Mouse (Mus musculus) urinary bladder, postnatal 4 days (tissue): Measurements from ENCODE around the gene Smad3.

ENCODE experiments used
- DNase-seq, 2 experiments: peaks; one replicate each; pipeline ENCODE4 v3.0.0; 2021 to 2022; ENCODE audit warnings: low spot score in 2 of 2

The Smad3 gene

GRCm38 (mm10) chr9:63699145-63699544 lies 58.6 kb downstream of the Smad3 start:
- no peak for DNase-seq

- DNase-seq, result no peak
Measured at GRCm38 (mm10) chr9:63698320-63699045, 59.3 kb downstream of the Smad3 start.

DNA sequence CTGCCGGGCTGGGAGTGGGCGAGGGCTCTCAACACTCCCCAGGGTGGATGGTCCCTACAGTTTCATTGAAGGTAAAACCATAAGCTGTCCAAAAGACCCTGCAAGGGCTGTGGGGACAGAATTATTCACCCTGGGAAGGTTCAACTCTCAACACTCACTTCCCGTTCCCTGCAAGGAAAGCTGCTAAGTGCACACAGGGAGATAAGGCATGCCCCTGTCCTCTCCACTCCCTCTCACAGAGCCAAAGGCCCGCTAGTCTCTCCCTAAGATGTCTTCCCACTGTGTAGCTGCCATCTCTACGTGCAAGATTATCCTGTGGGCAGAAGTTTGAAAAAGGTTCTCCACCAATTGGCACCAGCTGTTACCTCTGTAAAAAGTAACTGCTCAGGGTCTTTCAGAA lies 60.2 kb downstream of the Smad3 start:
- no peak for DNase-seq

DNA sequence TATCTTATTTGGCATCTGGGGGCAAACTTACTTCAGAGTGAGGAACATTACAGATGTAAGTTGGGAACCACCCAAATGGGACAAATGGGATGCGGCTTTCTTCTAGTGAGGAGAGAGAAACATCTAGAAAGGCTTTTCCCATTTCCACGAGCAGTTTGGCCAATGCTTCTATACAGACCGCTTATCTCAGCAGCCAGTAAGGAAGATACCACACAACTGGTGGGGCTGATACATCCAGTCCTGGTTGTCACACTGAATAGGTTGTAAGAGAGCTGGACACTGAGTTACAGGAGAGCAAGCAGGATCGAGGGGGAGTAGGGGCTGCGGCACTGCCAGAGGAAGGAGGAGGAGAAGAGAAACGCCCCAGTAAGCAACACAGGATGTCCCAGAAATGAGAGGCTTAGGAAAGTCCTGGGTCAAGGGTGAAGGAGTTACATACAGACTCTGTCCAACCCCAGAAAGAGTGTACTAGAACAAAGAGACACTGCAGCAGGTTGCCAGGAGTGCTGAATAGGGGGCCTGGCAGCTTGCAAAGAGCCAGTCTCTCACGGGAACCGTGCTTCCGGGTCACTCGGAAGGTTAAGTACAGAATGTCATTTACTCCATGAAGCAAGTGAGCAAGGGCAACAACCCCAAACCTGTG lies 61.2 kb downstream of the Smad3 start:
- no peak for DNase-seq

GRCm38 (mm10) chr9:63691960-63692359 lies 65.8 kb downstream of the Smad3 start:
- DNase-seq, result no peak

DNA sequence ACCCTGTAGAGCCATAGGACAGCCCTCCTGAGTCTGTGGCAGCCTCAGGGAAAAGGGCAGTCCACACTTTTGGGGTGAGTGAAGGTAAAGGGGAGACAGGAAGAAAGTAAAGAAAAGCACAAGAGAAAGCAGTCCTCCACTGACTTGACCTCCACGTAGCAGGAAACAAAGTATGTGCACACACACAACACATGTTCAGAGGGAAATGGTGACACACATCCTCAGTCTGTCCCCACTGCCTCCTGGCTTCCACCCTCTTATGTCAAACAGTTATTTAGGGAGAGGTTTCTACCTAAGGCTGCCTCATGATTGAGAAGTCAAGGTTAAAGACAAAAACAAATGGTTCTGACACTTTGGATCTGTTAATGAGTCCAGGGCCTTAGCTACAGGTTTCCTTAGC lies 67.3 kb downstream of the Smad3 start:
- DNase-seq, result no peak

GRCm38 (mm10) chr9:63687413-63688015 lies 70.3 kb downstream of the Smad3 start:
- DNase-seq, result no peak

DNA sequence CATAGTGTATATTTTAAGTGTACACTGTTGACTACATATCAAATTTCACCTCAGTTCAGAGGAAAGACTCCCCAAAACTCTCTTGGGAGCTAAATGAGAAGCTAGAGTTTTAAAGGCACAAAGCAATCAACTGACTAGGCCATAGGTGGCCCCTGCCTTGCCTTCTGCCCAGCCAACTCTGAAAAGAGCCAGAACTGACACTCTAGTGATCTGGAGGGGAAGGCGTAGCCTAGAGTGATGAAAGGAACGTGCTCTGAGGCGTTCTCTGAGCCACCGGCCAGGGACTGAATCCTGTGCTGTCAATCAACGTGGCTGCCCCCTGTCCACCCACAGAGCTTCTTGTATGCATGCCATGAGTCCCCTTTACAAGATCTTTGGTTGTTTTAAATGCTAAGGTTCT lies 72.4 kb downstream of the Smad3 start:
- no peak for DNase-seq

DNA sequence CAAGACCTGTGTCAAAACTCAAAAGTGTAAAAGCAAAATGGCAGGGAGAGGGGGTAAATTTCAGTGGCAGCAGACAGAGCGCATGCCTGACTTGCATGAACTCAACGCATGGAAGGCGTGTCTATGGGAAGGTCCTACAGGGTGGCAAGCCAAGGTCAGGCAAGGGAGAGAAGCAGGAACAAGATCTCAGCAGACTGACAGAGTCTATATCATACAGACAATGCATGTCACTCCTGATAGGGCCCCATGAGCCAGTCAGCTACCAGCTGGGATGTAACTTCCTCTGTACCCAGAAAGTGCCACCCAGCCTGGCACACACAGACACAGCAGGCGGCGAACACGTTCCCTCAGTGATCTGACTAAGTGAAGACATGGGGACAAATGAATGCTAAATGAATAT lies 73.5 kb downstream of the Smad3 start:
- DNase-seq, result no peak

DNA sequence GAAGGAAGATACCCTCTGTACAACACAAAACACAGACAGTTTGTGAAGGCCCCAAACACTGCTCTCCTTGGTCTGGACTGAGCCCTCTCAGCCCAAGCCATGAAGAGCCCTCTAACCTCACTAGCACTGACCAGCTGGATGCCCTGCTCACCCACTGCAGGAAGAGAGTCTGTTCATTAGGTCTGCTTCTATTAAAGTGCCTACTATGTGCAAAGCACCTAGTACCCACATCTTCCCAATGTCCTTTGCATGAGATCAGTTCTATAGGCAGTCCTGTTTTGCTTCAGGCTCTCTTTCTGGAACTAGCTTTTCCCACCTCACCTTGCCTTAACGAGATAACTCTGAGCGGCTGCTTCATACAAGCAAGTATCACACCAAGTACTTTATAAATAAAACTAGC lies 74.9 kb downstream of the Smad3 start:
- no peak for DNase-seq

GRCm38 (mm10) chr9:63682301-63682700 lies 75.5 kb downstream of the Smad3 start:
- no peak for DNase-seq

DNA sequence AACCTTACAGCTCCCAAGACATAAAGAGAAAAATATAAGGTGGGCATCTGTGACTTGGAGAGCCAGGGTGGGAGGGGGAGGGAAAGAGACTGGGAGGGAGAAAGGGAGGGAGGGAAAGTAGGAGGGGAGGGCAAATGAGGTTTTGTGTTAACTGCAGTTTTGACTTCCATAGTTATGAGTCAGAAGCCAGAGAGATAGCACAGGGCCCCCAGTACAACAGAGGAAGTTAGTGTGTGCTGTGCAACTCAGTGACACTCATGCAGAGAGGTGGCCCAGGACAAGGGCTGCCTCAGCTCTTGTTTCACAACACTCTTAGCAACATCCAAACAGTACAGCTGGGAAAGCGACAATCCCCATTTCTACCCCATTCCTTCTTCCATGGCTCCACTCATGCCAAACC lies 79.7 kb downstream of the Smad3 start:
- no peak for DNase-seq

GRCm38 (mm10) chr9:63677621-63678020 lies 80.2 kb downstream of the Smad3 start:
- no peak for DNase-seq

- no peak for DNase-seq
Measured at GRCm38 (mm10) chr9:63674613-63675012, 83.2 kb downstream of the Smad3 start.

DNA sequence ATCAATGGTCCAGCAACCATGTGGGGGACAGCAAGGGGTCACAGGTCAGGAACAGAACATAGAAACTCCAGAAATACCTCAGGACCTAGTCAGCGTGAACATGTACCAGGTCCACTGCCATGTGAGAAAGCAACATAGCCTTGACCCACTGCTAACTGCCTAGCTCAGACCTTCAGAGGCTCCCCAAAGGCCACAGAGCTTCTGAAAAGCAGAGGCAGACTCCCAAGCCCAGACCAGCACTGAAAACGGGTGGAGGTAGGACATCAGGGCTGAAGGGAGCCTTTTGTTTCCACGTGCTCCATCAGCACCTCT lies 84.3 kb downstream of the Smad3 start:
- DNase-seq, result no peak

DNA sequence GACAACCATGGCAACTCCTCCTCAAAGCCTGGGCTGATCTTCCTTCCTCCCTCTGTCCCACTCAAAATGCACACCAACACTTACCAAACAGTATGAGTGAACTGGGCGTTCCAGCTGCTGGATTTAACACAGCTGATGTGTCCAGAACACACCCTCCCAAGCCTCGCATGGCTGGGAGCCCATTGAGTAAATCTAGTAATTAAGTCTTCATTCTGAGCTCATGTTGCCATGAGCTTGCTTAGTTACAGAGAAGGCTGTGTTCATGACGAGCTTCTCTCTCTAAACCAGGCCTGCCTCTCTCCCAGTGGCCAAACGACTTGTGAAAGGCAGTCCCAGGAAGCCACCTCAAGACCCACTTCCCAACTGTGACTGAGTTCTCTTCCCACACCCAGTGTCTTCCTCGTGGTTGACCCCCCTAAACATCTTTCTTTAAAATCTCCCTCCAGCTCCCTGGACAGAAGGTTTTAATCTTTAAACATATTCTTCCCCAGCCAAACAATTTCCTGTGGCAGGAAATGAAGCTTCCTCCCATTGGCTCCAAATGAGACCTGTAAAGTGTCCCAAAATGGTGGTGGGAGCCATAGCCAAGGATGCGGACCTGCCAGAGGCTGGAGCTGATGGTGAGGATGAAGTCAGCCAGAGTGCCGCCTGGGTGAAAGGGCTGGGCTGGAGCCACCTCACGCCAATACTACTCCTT lies 84.8 kb downstream of the Smad3 start:
- peak in 1 of 2 experiments; percentile 57 for DNase-seq

- DNase-seq, result no peak
Measured at GRCm38 (mm10) chr9:63669816-63670215, 88.0 kb downstream of the Smad3 start.

- DNase-seq, result no peak
Measured at GRCm38 (mm10) chr9:63668621-63669020, 89.2 kb downstream of the Smad3 start.

DNA sequence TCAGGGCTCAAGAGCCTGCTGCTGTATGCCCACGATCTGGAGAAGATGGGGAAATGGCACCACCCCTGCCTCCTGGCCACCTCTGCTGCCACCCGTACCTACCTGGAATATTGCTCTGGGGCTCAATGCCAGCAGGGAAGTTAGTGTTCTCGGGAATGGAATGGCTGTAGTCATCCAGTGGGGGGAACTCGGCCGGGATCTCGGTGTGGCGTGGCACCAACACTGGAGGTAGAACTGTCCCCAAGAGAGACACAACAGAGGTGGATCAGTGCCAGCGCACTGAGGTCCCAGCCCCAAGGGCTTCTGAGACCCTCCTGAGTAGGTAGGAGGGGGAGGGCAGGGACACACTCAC lies 90.4 kb downstream of the Smad3 start:
- DNase-seq, result no peak

GRCm38 (mm10) chr9:63666612-63667372 lies 91.0 kb downstream of the Smad3 start:
- peak in 1 of 2 experiments; percentile 45 for DNase-seq

DNA sequence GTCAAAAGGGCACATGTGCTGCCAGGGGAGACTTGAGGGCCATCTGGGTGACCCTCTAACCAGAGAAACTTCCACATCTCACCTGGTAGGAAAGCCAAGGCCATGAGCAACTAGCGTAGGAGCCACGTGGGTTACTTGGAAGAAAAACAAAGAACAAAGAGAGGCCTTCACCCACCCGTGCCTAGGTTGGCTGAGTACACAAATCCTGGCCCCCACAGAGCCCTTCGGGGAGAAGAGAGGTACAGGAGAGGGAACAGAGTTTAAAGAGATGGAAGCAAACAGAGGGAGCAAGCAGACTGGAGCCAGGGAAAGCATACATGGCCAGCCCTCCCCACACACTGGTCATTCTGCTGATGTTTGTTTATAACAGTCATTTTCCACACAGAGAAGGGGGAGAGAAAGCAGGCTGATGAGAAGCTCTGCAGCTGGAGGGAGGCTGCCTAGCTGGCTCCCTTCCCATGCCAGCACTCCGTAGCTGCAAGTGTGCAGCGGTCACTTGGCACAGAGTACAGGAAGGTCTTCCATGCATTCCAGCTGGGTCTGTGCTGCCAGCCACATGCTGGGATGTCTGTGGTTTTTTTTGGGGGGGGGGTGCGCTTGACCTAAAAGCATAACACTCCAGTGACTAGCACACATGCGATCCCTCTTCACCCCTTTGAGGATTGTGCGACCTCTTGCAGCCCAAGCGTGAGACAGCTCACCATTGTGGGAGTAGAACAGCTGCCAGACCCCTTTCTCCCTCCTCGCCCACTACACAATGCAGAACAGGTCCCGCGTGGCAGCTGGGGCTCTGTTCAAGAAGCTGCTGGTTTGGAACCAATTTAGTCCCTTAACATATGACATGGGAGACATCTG lies 92.8 kb downstream of the Smad3 start:
- DNase-seq, result no peak
